Mouse (Mus musculus): Measurements from ENCODE around the gene Zfp704. TPM values are rescaled to one million over a fixed set of nuclear protein-coding genes. Genes with fewer than 3 reads are reported as not detected.

The Zfp704 gene
- total and polyA plus RNA-seq, 3 experiments, result 0.02 to 0.22 TPM; not detected in 1

DNA sequence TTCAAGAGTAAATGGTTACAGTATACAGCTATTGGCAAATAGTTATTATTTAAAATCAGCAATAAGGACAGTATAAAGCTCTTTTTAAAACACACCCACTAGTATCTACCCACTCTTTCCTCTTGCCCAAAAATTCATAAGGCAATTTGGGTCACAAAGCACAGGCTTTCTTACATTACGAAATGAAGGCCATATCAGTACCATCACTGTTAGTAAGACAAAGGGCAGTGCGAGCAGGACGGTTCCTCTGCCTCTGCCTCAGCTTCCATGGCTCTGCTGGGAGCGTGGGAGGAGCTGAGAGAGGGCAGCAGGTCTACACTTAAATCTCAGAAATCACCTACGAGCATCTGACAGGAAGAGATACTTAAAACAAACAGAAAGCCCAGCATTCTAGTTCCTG lies 53.7 kb downstream of the Zfp704 start:
- no peak overlapping the region for H3K4me3 ChIP-seq (ENCODE audit: low read depth, low read length)
- no peaks in the 10 kb centered on the region for H3K9me3 ChIP-seq (replicated peaks)
- TF ChIP-seq GATA1 (IDR thresholded peaks at IDR 0.05; ENCODE audit: borderline replicate concordance, low read length) (no peak), POLR2AphosphoS5 (IDR thresholded peaks at IDR 0.05; ENCODE audit: insufficient replicate concordance, low read depth, low read length) (no peak), TAL1 (conservative IDR thresholded peaks at IDR 0.05; ENCODE audit: low read depth, low read length) (no peak), CTCF (IDR thresholded peaks at IDR 0.05; ENCODE audit: low read depth, low read length) (no peak), GATA2 (IDR thresholded peaks at IDR 0.05; ENCODE audit: borderline replicate concordance, low read depth, low read length) (no peak)
- ATAC-seq (ENCODE audit: extremely low read depth, insufficient number of reproducible peaks, low FRiP score, poor library complexity, severe bottlenecking) (no peak), DNase-seq (ENCODE audit: low spot score) (no peak)
- no peaks in the 10 kb centered on the region for H3K4me1 ChIP-seq (ENCODE audit: insufficient read depth, low read depth, low read length)
- no peaks in the 10 kb centered on the region for H3K36me3 ChIP-seq (replicated peaks)
- H3K27me3 ChIP-seq (ENCODE audit: insufficient read depth, low read length), result peaks cover 3% of the 10 kb centered on the region; the same call in 1 of the 2 replicates

DNA sequence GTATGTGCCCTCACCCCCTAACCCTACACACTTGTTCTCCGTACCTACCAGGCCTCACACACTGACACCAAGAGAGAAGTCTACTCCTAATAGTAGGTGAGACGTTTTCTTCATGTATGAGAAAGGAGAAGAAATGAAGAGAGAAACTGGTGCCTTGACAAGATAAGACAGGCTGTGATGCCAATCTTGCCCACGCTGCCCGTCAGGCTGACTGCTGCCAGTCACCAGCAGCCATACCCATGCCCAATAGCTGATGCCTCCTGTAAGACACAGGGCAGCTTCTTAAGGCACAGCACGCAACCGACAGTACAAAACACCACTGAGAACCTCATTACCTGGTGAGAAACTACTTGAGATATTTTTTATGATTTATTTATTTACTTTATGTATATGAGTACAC lies 55.0 kb downstream of the Zfp704 start:
- H3K4me1 ChIP-seq (ENCODE audit: insufficient read depth, low read depth, low read length), result no peaks in the 10 kb centered on the region
- peaks cover 3% of the 10 kb centered on the region; the same call in 1 of the 2 replicates for H3K27me3 ChIP-seq (ENCODE audit: insufficient read depth, low read length)
- no peak overlapping the region for H3K4me3 ChIP-seq (ENCODE audit: low read depth, low read length)
- no peak for DNase-seq (ENCODE audit: low spot score)
- H3K36me3 ChIP-seq (replicated peaks), result no peaks in the 10 kb centered on the region
- H3K9me3 ChIP-seq (replicated peaks), result no peaks in the 10 kb centered on the region
- ATAC-seq (ENCODE audit: extremely low read depth, insufficient number of reproducible peaks, low FRiP score, poor library complexity, severe bottlenecking), result no peak
- TF ChIP-seq TAL1 (conservative IDR thresholded peaks at IDR 0.05; ENCODE audit: low read depth, low read length) (no peak), POLR2AphosphoS5 (IDR thresholded peaks at IDR 0.05; ENCODE audit: insufficient replicate concordance, low read depth, low read length) (no peak), GATA1 (IDR thresholded peaks at IDR 0.05; ENCODE audit: borderline replicate concordance, low read length) (no peak), CTCF (IDR thresholded peaks at IDR 0.05; ENCODE audit: low read depth, low read length) (no peak), GATA2 (IDR thresholded peaks at IDR 0.05; ENCODE audit: borderline replicate concordance, low read depth, low read length) (no peak)

DNA sequence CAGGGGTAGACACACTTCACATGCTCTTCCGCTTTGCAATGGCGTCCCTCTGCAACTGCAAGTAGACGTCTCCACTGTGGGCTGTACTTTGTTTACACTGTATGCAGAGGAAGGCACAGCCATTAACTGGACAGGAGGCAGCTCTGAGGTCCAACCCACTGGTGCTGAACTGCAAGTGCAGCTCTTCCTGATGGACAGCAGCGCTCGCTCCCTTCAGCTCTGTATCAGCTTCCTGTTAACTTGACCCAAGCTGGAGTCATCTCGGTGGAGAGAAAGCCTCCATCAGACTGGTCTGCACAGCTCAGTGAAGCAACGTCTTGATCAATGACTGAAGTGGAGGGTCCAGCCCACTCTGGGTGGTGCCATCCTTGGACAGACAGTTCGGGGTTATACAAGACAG lies 57.6 kb downstream of the Zfp704 start:
- ATAC-seq (ENCODE audit: extremely low read depth, insufficient number of reproducible peaks, low FRiP score, poor library complexity, severe bottlenecking), result no peak
- Histone ChIP-seq H3K36me3 (replicated peaks) (no peaks in the 10 kb centered on the region), H3K4me1 (ENCODE audit: insufficient read depth, low read depth, low read length) (no peaks in the 10 kb centered on the region), H3K9me3 (replicated peaks) (no peaks in the 10 kb centered on the region), H3K4me3 (ENCODE audit: low read depth, low read length) (no peak overlapping the region), H3K27me3 (ENCODE audit: insufficient read depth, low read length) (peaks cover 3% of the 10 kb centered on the region; the same call in 1 of the 2 replicates)
- no peak for DNase-seq (ENCODE audit: low spot score)
- no peak for TF ChIP-seq TAL1 (conservative IDR thresholded peaks at IDR 0.05; ENCODE audit: low read depth, low read length)
- TF ChIP-seq GATA1 (IDR thresholded peaks at IDR 0.05; ENCODE audit: borderline replicate concordance, low read length), result no peak
- no peak for TF ChIP-seq GATA2 (IDR thresholded peaks at IDR 0.05; ENCODE audit: borderline replicate concordance, low read depth, low read length)
- no peak for TF ChIP-seq CTCF (IDR thresholded peaks at IDR 0.05; ENCODE audit: low read depth, low read length)
- no peak for TF ChIP-seq POLR2AphosphoS5 (IDR thresholded peaks at IDR 0.05; ENCODE audit: insufficient replicate concordance, low read depth, low read length)

DNA sequence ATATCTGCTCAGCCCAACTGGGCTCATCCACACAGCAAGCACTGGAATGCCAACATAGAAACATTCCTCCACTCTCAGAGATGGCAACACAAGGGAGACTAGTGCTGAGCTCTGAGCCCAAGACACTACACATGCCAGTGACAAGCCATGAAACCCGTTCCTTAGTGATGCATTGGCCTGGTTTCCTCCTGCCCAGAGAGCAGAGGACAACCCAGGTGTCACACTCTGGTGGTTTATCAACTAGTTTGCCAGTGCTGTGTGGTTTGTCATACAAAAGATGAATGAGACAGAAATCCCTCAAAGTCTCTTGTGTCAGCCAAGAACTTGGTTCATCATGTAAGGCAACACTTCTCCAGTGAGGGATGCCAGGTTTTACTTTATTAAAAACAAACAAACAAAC lies 59.0 kb downstream of the Zfp704 start:
- H3K27me3 ChIP-seq (ENCODE audit: insufficient read depth, low read length), result peaks cover 3% of the 10 kb centered on the region; the same call in 1 of the 2 replicates
- H3K36me3 ChIP-seq (replicated peaks), result no peaks in the 10 kb centered on the region
- no peaks in the 10 kb centered on the region for H3K4me1 ChIP-seq (ENCODE audit: insufficient read depth, low read depth, low read length)
- TF ChIP-seq GATA2 (IDR thresholded peaks at IDR 0.05; ENCODE audit: borderline replicate concordance, low read depth, low read length) (no peak), GATA1 (IDR thresholded peaks at IDR 0.05; ENCODE audit: borderline replicate concordance, low read length) (no peak), CTCF (IDR thresholded peaks at IDR 0.05; ENCODE audit: low read depth, low read length) (no peak), POLR2AphosphoS5 (IDR thresholded peaks at IDR 0.05; ENCODE audit: insufficient replicate concordance, low read depth, low read length) (no peak), TAL1 (conservative IDR thresholded peaks at IDR 0.05; ENCODE audit: low read depth, low read length) (no peak)
- no peaks in the 10 kb centered on the region for H3K9me3 ChIP-seq (replicated peaks)
- H3K4me3 ChIP-seq (ENCODE audit: low read depth, low read length), result no peak overlapping the region
- ATAC-seq (ENCODE audit: extremely low read depth, insufficient number of reproducible peaks, low FRiP score, poor library complexity, severe bottlenecking) (no peak), DNase-seq (ENCODE audit: low spot score) (no peak)

DNA sequence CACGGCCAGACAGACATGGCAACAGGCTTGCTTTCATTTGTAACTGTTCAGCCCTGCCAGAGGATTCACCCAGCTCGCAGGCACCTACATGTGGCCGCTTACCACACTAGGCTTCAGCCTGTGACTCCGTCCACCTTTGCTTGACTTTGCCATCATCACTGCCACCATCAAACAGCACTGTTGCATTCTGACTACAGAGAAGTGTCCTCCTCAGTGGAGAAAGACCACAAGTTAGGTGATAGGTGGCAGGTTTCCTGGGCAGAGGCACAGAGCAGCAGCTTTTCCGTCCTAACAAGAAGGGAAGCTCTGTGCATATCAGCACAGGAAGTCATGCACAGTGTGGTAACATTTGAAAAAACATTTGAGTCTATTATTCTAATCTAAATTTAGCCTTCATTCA lies 60.1 kb downstream of the Zfp704 start:
- no peak overlapping the region for H3K4me3 ChIP-seq (ENCODE audit: low read depth, low read length)
- no peaks in the 10 kb centered on the region for H3K4me1 ChIP-seq (ENCODE audit: insufficient read depth, low read depth, low read length)
- no peaks in the 10 kb centered on the region for H3K36me3 ChIP-seq (replicated peaks)
- TF ChIP-seq GATA1 (IDR thresholded peaks at IDR 0.05; ENCODE audit: borderline replicate concordance, low read length) (no peak), GATA2 (IDR thresholded peaks at IDR 0.05; ENCODE audit: borderline replicate concordance, low read depth, low read length) (no peak), CTCF (IDR thresholded peaks at IDR 0.05; ENCODE audit: low read depth, low read length) (no peak), TAL1 (conservative IDR thresholded peaks at IDR 0.05; ENCODE audit: low read depth, low read length) (no peak)
- peaks cover 3% of the 10 kb centered on the region; the same call in 1 of the 2 replicates for H3K27me3 ChIP-seq (ENCODE audit: insufficient read depth, low read length)
- ATAC-seq (ENCODE audit: extremely low read depth, insufficient number of reproducible peaks, low FRiP score, poor library complexity, severe bottlenecking) (no peak), DNase-seq (ENCODE audit: low spot score) (no peak)
- H3K9me3 ChIP-seq (replicated peaks), result no peaks in the 10 kb centered on the region

DNA sequence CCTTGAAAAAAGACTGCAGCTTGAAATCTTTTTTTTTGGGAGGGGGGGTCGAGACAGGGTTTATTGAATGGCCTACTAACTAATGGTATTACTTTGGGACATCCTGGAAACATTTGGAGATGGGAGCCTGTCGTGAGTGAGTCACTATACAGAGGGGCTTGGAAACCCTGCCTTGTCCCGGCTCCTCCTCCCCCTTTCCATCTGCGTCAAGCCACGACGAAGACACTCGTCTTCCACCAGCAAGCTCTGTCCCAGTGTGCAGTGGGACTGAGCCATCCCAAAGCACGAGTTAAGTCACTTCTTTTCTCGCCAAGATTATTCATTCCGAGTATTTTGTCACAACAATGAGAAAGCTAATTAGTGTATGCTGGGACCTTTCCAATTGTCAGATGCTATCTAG lies 61.7 kb downstream of the Zfp704 start:
- TF ChIP-seq TAL1 (conservative IDR thresholded peaks at IDR 0.05; ENCODE audit: low read depth, low read length) (no peak), CTCF (IDR thresholded peaks at IDR 0.05; ENCODE audit: low read depth, low read length) (no peak), GATA2 (IDR thresholded peaks at IDR 0.05; ENCODE audit: borderline replicate concordance, low read depth, low read length) (no peak), GATA1 (IDR thresholded peaks at IDR 0.05; ENCODE audit: borderline replicate concordance, low read length) (no peak), POLR2AphosphoS5 (IDR thresholded peaks at IDR 0.05; ENCODE audit: insufficient replicate concordance, low read depth, low read length) (no peak)
- H3K4me3 ChIP-seq (ENCODE audit: low read depth, low read length), result no peak overlapping the region
- no peaks in the 10 kb centered on the region for H3K36me3 ChIP-seq (replicated peaks)
- no peaks in the 10 kb centered on the region for H3K4me1 ChIP-seq (ENCODE audit: insufficient read depth, low read depth, low read length)
- peaks cover 3% of the 10 kb centered on the region; the same call in 1 of the 2 replicates for H3K27me3 ChIP-seq (ENCODE audit: insufficient read depth, low read length)
- no peaks in the 10 kb centered on the region for H3K9me3 ChIP-seq (replicated peaks)
- DNase-seq (ENCODE audit: low spot score), result no peak
- ATAC-seq (ENCODE audit: extremely low read depth, insufficient number of reproducible peaks, low FRiP score, poor library complexity, severe bottlenecking), result no peak

All from G1E (cell line).